Mouse (Mus musculus) ES-Bruce4 (cell line): ENCODE results near the gene Gm20909. TPM values are rescaled to one million over a fixed set of nuclear protein-coding genes. Genes with fewer than 3 reads are reported as not detected.
"Not testable (repeated sequence)": the region's sequence is repeated elsewhere in the genome, so short reads cannot be mapped to it uniquely, and the experiment has no call there.

Source experiments
- H3K27ac ChIP-seq: 2 replicates; pipeline ENCODE4 v1.5.1; 2012; ENCODE audit warnings: low read length, inconsistent platforms; ENCODE audit not compliant: insufficient read depth
- H3K27me3 ChIP-seq: 2 replicates; pipeline ENCODE4 v1.6.1; 2012; ENCODE audit warnings: mild to moderate bottlenecking, low read length, inconsistent platforms; ENCODE audit not compliant: control insufficient read depth, poor library complexity, insufficient read depth, severe bottlenecking
- H3K36me3 ChIP-seq: 2 replicates; pipeline ENCODE4 v1.6.1; 2012; ENCODE audit warnings: inconsistent platforms, mild to moderate bottlenecking, low read length, moderate library complexity; ENCODE audit not compliant: control insufficient read depth, poor library complexity, insufficient read depth, severe bottlenecking
- H3K4me1 ChIP-seq: one replicate; pipeline ENCODE4 v1.8.1; 2011; ENCODE audit warnings: low read length; ENCODE audit not compliant: control insufficient read depth, insufficient read depth
- H3K4me3 ChIP-seq: 2 replicates; pipeline ENCODE4 v1.5.1; 2011; ENCODE audit warnings: low read depth, mild to moderate bottlenecking, low read length
- H3K9ac ChIP-seq: 2 replicates; pipeline ENCODE4 v1.6.1; 2012; ENCODE audit warnings: low read depth, mild to moderate bottlenecking, inconsistent platforms; ENCODE audit not compliant: poor library complexity, severe bottlenecking
- H3K9me3 ChIP-seq: replicated peaks from 2 replicates; pipeline ENCODE4 v1.6.1; 2012; ENCODE audit warnings: mild to moderate bottlenecking, low read length, inconsistent platforms; ENCODE audit not compliant: control insufficient read depth, poor library complexity, insufficient read depth, severe bottlenecking
- polyA plus RNA-seq: library from polyadenylated mRNA; stranded (reverse); fragments of >200 nt; gene quantifications from 2 replicates; pipeline ENCODE4 v1.2.4, GENCODE M21; 2011; ENCODE audit warnings: low read depth; ENCODE audit not compliant: missing spikeins, insufficient read depth, insufficient read length

Gene Gm20909
- polyA plus RNA-seq = not detected in 2 replicates

DNA sequence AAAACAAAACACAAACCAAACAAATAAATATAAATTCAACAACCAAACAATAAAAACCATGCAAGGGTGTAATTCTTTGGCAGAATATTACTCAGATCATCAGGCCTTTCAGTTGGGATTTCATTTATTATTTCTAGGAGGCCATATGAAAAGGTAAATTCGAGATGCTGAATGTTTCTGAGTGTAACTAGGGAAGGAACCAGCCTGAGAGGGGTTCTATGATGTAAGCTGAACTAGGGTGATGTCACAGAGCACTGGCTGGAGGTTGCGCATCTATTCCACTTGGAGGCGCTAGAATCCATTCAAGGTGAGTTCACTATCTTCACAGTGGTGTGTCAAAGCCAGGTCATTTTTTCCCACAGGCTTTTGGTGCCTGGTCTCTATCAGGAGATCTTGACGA lies at the start of gene Gm20909:
Gm20909 (plus strand) TSS at position 301 of the 400 bp plus-strand sequence.
- H3K4me3 ChIP-seq, H3K27me3 ChIP-seq, H3K27ac ChIP-seq, H3K9me3 ChIP-seq, H3K36me3 ChIP-seq, H3K9ac ChIP-seq, H3K4me1 ChIP-seq: not testable (repeated sequence)

Other genes with a start within 250 kb of the Gm20909 start
- gene Gm29866, start 170.9 kb upstream of the Gm20909 start, polyA plus RNA-seq = not detected in 2 replicates
- not detected in 2 replicates for gene Gm20865, start 77.0 kb downstream of the Gm20909 start, polyA plus RNA-seq